Mouse (Mus musculus) CD4-positive, CD25-positive, alpha-beta regulatory T cell, adult 2 months (primary cell): ENCODE measurements around the gene Dnajc13.

ENCODE experiments used
- DNase-seq: peaks from one replicate; pipeline ENCODE4 v3.0.0-alpha.2; 2012; ENCODE audit warnings: low read depth, low spot score

Gene Dnajc13

DNA sequence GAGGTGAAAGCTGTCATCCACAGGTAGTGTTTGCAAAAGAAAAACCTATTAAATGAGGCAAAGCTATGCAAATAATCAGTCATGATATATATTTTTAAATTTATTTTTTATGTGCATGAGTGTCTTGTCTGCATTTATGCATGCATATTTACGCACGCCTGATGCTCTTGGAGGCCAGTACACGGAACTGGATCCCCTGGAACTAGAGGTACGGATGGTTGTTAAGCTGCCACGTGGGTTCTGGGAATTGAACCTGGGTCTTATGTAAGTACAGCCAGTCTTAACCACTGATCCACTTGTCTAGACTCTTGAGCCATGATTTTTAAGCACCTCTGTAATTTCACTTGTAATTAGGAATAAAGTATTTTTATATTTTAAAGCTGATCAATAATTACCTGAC lies 79.5 kb downstream of the Dnajc13 start:
- no peak for DNase-seq

DNA sequence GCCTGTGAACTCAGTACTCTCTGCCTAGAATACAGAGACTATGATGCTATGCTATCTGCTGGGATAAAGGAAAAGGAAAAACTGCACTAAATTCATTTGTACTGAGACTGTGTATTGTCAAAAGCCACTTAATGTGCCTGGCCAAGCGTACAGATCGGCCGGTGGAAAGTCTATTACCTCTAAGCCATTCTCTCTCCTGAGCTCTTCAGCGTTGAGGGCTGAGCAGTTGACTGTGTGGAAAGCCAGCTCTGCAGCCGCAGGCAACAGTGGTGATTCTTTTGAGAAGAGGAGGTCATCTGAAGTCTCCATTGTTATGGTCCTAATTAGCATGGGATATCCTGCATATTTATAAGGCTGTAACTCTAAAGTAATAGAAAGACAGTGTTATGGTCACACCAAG lies 80.4 kb downstream of the Dnajc13 start:
- no peak for DNase-seq

DNA sequence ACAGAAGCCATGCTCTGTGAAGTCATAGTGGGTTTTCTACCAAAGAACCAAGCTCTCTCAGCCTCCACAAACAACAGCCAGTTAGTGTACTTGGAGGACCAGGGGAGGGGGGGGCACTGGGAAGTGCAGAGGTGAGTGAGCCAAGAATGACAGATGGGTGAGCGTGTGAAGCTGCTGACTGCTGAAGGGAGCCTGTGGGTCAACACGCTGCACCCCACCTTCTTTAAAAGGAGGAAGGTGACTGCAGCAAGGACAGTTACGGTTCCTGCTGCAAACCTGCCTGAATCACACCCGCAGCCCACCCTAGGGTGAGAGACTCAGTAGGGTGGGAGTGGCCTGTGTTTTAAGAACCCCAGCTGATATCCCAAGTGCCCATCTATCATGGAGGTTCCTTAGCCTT lies 81.1 kb downstream of the Dnajc13 start:
- no peak for DNase-seq

DNA sequence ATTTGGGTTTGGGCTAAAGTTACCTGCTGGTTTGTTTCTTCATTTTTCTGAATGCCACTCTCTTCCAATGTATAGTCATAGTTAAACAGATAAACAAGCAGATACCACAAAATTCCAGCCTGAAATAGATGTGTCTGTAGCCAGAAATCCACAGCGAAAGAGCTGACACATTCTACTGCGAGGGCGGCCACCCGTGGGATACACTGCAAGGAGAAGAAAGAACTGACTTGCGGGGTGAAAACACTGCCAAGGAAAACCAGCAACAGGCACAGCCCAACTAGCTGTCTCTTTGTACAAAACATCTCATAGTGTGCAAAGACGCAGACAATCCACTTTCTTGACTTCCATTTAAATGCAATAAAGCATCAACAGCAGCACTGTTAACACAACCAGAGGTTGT lies 82.7 kb downstream of the Dnajc13 start:
- DNase-seq = no peak

DNA sequence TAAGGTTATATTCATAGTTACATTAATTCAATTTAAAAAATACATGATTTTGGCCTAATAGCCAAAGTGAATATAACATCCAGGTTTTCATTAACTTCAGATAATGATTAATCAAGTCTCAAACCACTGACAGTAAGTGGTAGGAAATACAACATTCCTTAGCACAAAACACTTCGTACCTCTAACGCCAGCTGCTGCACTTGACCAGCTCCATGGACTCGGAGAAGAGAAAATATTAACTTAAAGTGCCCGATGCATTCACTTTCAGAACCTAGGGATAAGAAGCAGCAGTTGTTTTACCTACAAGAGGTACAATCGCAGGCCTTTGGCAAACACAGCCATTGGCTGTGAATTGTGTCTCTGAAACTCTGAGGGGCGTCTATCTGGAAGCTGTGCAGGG lies 90.4 kb downstream of the Dnajc13 start:
- DNase-seq = no peak

DNA sequence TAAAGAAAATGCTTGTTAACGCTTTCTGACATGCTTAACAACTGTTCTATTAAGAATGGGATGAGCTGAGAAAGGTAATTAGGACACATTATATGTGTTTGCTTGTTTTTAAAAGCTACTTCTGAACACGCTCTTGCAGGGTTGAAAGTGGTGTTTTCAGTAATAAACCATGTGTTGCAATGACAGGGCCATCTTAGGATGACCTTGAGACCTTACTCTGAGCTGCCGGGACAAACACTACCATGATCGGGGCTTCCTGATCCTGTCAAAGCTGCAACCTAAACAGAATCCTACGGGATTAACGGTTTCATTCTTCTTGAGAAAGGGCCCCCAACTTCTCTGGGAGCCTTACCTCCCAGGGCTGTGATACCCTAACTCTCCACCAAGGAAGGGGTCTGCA lies 91.1 kb downstream of the Dnajc13 start:
- DNase-seq = no peak

DNA sequence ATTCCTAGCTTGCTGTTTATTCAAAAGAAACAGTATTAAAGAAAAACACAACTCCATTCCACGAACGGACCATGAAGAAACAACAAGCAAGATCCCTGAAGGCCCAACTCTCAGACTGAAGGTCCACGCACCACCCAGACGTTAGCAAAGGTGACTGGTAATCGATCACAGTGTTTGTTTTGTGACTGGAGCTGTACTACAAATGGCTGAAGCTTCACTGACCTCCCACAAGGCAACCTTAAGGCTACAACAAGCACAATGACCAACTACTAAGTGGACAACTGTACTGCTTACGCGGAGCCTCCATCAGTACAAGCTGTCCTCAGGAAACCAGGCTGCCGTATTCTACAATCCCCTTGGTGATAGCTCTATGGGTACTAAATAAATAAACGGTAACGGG lies 92.7 kb downstream of the Dnajc13 start:
- DNase-seq = no peak

DNA sequence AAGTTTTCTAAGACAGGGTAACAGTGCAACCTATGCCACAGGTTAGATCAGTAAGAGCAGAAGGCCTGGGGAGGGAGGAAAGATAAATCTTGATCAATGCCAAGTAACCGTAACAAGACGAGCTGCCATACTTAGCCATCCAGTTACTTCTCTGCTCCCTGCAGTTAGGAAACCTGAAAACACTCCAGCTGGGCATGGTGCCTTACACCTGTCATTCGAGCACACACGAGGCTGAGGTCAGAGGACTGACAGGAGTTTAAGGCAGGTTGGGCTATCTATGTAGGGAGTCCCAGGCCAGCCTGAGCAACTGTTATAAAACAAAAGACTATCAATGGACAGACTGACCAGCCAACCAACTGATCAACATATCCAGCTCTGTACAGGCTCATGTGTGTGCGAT lies 96.8 kb downstream of the Dnajc13 start:
- DNase-seq = no peak

DNA sequence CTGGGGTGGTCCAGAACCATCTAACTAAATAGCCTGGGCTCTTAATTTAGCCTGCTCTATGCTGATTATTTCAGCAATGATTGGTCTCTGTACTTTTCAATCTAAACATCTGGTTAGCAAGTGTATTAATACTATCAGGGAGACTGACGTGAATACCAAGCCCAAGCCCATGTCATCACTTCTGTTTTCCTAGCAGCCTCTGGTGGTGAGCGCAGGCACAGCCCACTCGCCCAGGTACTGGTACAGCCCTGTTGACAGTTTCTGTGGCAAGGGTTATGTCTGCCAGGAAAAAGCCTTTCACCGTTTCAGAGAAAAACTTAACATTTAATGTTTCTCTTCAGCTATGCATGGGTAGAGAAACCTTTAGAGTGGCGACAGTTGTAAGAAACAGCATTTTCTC lies 98.5 kb downstream of the Dnajc13 start:
- no peak for DNase-seq

DNA sequence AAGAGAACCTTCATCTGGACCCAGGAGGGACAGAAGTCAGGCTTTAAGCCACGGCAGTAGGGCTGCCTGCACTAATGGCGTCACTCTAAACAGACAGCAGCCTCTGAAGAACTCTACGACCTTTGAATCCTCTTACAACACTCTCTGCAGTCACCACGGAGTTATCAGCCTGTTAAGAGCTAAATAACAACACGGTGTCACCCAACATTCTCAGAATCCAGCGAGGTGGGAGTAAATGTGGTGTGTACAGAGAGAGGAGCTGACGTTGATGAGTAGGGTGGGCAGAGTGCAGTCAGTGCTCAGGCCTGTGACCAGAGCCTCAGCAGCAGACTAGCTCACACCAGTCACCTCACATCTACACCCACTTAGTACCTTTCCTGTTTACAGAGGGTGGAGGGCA lies 101.6 kb downstream of the Dnajc13 start:
- DNase-seq = no peak

DNA sequence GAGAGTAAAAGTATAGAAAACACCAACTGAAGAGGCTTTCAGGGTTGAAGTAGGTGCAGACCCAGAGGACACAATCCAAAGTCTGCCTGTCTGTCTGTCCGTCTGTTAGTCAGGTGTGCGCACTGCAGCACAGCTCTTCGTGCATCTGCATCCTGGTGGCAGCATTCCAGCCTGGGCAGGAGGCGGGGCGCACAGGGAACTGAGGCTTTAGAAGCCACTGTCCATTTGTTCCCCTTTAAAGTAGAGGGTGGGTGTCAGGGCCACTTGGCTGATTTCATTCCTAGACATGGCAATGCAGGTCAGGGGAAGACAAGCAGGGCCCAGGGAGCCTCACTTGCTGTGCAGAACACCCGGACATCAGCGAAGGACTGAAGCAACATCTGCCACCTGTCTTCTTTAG lies 105.4 kb downstream of the Dnajc13 start:
- DNase-seq = no peak

DNA sequence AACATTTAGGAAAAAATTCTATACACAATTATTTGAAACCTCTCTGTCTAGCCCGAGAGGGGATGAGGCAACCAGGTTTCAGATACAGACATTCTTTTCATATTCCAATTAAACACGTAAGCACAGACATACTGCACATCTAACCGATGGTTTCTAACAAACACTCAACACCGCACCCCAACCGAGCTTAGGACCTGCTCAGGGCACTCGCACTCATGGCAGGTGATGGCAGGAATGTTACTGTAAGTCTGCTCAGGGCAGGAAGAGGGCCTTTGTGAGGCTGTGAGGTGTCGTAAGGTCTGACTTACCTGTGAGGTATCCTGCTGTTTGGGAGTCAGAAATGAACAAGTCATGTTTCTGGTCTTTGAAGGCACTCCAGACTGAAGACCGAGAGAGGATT lies 106.2 kb downstream of the Dnajc13 start:
- no peak for DNase-seq

DNA sequence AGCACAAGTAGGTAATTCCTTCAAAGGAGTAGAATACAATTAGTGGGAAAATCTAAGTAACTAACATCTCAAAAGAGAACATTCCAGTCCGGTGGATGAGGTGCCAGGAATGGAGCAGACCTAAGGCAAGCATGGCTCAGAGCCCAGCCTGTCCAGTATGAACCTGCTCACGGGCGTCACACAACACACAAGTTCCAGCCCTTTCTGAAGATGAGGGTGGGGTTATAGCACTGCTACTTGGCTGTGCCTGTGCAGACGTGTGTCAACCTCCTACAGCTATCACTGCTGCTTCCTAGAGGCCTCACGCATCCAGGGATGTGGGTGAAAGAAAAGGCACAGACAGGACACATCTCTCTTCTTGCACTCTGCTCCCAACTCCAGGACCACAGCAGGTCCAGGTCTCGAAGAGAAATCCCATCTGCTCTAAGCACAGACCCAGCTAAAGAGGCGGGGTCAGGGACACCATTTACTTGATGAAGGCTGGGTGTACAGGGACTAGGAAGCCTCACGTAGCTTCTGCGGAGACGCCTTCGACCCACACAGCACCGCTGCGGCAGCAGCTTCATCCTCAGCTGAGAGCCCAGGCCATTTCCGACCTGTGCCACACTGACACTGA lies 107.5 kb downstream of the Dnajc13 start:
- DNase-seq = no peak

DNA sequence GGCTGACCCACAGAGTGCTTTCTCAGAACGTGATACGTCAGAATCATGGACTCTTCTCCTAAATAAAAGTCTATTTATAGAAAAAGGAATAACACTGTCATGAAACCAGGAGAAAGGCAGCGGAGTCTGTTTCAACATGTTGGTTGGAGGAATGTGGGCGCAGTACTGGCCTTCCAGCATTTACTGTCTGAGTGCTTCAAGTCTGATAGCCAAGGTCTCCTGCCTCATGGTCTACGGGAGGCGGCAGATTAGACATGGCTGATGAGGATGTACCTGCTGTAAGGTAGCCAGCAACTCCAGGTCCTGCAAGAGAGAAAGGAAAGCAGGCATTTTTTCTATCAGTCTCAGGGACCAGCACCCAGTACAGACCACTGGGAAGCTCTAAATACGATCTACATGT lies 110.6 kb downstream of the Dnajc13 start:
- DNase-seq = no peak

DNA sequence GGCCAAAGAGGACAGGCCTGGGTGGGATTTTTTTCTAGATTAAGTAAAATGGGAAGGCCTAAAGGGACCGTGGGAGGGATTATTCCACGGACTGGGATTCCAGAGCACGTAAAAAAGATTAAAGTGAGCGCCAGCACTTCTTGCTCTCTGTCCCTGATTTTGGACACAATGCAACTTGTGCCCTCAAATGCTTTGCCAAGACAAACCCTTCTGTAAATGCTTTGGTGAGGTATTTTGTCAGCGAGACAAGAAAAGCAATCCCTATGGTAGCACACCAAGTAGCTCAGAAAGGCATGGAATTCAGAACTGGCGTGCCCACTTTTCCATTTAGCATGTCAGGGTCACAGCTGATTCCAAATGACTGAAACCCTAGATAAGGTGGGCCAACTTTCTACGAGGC lies 113.8 kb downstream of the Dnajc13 start:
- no peak for DNase-seq

DNA sequence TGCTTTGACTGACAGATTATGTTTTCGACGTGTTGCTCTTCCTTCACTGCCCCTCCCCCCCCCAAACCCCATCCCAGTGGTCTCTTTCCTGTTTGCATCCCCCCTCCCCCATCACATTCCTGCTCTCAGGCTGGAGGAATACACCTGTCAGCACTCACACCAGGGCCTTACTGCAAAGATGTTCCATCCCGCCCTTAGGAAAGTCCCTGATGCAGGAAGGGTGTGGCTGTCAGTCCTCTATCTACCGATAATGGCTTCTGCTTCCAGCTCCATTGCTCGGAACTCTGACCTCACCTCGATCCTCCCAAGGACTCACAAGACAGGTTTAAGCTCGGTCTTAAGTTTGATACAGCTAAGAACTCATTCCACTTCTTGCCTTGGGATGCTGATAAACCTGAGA lies 116.0 kb downstream of the Dnajc13 start:
- DNase-seq = no peak

DNA sequence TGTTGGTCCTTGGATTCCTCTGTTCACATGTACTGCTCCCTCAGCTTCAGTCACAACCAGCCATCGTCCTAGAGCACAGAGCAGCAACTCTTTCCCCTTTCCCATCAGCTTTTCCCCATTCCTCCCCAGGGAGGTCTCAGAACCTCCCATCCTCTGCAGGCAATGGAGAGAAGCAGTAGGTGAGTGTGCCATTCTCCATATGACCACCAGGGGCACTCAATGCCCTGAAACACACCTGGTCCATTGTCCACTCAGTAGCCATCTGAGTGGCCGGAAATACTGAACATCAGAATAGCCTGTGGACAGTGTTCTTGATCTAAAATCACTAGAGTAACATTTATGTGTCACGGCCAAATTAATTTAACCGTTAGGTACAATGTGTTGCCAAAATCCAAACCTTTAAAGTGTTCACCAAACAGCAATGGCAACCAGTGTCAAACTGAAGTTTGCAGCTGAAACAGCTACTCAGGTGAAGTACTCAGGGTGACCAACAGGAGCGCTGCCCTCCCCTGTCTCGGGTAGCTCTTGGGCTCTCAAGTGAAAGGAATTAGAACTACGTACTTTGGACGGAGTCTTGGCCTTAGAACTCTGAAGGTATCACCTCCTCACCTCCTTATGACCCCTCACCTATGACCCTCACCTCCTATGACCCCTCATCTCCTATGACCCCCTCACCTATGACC lies 118.3 kb downstream of the Dnajc13 start:
- peak; percentile 15 for DNase-seq

DNA sequence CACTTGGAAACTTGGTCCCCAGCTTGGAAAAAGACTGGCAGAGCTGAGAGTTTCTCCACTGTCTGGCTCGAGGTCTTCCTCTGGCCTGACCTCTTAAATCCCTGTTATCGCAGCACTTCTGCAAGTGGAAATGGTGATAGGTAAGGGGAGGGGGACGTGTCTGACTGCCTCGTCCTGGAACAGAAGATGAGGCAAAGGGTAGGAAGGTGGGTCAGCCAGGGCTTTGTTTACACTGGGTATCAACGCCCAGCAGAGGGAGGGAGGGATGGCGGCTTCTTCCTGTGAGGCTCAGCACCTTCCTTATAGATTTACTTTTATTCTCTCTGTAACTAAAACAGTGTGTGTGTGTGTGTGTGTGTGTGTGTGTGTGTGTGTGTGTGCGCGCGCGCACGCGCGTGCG lies 119.9 kb downstream of the Dnajc13 start:
- no peak for DNase-seq

DNA sequence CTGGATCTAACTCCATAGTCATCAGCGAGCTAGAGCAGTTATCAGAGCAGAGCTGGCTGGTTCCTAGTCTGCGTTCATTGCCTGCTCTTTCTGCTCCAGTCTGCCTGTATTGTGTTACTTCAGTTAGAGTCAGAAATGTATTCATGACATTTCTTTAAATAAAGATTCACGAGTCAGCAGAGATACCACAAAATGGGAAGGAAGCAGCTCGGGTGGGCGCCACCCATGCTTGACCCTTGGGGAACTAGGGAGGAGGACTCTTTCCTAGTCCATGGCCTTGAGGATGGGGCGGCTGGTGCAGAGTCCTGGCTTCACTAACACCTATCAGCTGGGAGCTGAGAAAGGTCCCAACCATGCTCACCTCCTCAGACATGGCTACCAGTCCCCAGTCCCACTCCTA lies 122.4 kb downstream of the Dnajc13 start:
- no peak for DNase-seq

DNA sequence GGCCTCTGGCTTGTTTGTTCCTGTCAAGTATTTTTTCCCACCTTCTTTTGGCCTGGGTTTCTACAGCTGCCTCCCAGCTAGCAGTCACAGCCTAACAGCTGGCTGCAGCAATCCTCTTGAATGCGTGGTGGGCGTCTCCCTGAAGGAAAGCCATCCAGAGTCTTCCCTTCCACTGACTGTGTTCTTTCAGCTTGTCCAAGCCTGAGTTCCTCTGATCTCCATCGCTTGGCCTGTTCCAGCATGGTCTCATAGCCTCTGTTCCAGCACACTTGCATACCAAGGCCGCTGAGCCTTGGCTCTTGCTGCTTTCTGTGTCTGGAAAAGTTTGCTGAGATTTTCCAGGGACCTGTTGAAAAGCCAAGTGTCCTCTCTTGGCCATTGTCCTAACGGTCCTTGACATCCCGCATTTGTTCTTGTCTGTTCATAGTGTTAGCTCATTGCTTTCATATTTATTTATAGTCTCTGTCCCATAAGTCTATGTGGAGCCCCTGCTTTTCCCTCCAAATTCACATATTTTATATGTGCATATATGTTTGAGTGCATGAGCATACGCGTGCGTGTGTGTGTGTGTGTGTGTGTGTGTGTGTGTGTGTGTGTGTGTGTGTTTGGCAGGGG lies 132.5 kb downstream of the Dnajc13 start:
- no peak for DNase-seq

DNA sequence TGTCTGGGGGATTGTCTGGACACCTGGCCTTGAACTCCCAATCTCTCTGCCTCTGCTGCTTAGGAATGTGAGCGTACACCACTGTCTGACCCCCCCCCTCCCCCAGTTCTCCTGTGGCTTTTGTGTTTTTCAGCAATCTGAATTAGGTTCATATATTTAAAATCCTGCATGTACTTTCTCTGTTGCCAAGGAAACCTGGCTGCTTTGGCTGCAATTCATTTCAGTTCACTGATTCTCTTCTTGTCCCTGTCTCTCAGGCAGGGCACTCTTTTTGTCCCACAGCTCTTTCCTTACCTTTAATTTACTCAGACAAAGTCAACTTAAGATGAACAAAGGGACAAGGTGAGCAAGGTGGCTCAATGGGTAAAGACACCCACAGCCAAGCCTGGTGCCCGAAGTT lies 134.6 kb downstream of the Dnajc13 start:
- DNase-seq = no peak

DNA sequence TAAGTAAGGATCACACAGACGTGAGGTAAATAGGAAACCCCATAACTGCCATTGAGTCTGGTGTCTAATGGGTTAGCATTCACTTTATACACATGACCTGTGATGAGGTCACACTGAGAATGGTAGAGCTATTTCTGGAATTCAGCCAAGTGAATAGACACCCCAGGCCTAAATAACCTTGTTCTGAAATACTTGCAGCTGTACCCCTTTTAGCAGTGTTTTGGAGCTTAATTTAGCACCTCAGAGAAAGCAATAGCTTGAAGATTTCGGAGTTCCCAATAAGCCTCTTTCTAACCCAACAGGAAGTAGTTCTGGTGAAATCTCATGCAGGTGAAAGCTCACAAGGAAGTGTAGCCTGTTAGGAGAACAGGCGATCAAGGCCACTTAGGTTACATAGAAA lies 135.9 kb downstream of the Dnajc13 start, which contains the start of gene Ackr4:
Ackr4 (minus strand) TSS at position 101 of the 400 bp plus-strand sequence.
- no peak for DNase-seq

DNA sequence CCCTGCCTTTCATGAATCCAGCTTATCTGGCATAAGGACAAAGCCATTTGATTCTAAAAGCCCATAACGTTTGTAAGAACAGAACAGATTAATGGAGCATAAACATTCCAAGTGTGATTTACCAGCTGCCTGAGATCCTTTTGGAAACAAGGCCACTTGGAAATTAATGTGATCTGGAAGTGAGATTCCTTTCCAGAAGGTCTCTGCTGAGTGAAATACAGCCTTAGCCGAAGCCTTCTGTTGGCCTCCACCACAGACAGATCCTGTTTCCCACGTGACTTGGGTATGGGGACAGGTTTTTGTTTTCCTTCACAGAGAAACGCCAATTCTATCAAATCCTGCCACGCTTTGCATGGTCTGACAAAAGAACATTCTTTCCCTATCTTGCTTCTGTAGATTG lies 139.1 kb downstream of the Dnajc13 start:
- no peak for DNase-seq
